Mouse (Mus musculus) gastrocnemius, postnatal 14 days (tissue): ENCODE measurements around the gene Nos3. TPM values are rescaled to one million over a fixed set of nuclear protein-coding genes. Genes with fewer than 3 reads are reported as not detected.

Experiments
- DNase-seq: peaks from one replicate; pipeline ENCODE4 v3.0.0; 2021; ENCODE audit warnings: mixed read lengths
- intact Hi-C: fragments of 180-260 bp; cut with DNase I; formaldehyde crosslinking; loops from one replicate; pipeline ENCODE4 v1.15.1; 2025; ENCODE audit warnings: low total_unique reads
- total RNA-seq, 2 experiments: library from RNA; stranded (reverse); gene quantifications; 2 replicates each; pipeline ENCODE4 v1.2.3; 2021

Gene Nos3
- total RNA-seq, 2 experiments from 2014 or later, result 8.6 to 10.6 TPM

DNA sequence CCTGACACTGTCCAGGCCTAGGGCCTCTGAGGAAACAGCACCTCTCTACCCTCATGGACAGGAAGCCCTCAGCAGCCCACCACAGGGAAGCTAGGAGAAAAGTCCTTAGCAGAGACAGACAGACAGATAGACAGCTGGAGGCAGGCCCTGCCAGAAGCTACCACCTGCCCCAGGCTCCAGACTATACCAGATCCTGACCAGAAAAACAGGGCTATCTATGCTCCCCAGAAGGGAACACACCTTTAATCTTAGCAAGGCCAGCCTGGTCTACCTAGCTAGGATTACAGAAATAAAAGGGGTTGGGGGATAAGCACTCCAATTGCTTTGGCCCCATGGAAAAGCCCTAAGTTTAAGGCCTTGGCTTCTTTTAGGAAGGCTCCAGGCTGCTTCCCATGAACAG lies 21.2 kb upstream of the Nos3 start:
- no peak for DNase-seq
- intact Hi-C loops, result no loop called here

DNA sequence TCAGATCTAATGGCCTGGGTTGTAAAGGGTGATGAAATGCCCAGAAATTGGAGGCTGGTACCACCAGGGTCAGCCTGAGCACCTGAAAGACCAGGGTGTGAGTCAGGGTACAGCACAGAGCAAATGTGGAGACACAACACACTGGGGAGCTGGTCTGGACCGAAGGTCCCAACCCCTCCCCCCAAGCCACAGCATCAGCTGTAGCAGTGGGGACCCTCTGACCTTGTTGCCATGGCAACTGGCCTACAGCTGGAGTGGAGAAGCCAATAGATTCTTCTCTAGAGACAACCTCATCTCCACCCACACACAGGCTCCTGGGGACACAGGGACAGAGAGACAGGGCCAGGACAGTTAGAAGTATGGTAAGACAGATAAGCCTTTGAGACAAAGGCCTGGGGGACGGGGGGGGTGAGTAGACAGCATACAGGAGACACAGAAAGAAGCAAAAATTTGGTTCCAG lies 20.6 kb upstream of the Nos3 start:
- intact Hi-C loops, result no loop called here
- DNase-seq, result no peak

DNA sequence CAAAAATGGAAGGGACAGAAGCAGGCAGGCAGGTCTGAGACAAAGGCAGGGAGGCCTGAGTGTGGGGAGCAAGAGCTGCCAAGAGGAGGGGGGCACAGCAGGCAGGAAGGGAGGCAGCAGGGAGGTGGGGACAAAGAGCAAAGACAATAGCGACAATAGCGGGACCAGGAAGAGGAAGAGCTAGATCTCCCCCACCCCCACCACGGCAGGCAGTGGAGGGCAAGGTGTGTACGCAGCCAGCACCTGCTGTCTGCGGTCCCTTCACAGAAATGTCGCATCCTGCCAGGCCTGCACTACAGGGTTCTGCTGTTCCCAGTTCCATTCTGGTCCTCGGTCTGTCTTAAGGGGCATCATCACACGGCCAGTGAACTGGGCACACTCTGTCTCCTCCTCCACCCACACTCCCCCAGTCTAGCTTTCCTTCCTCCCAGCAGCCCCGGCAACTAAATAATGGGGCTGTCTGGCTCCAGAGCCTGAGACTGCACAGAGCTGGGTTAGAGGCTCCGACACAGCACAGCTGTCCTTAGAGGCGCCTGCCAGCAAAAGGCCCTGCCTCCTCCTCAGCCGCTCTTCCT lies 20.0 kb upstream of the Nos3 start:
- no peak for DNase-seq
- intact Hi-C loops, result no loop called here

DNA sequence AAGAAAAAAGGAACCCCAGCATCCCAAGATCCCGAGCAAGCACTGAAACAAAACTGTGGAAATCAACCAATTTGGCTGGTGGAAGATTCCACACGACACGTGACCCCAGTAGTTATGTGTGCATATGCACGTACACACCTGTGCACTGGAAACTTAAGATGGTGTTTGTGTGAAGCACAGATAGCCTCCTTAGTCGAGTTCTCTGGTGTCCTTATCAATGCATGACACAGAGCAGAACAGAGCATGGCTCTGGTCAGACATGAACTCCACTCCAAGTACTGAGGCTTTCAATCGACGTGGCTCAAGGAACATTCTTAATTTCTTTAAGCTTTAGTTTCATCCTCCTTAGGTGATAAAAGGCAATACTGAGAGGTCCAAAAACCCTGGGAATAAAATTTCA lies 18.3 kb upstream of the Nos3 start:
- no peak for DNase-seq
- intact Hi-C loops, result no loop called here

DNA sequence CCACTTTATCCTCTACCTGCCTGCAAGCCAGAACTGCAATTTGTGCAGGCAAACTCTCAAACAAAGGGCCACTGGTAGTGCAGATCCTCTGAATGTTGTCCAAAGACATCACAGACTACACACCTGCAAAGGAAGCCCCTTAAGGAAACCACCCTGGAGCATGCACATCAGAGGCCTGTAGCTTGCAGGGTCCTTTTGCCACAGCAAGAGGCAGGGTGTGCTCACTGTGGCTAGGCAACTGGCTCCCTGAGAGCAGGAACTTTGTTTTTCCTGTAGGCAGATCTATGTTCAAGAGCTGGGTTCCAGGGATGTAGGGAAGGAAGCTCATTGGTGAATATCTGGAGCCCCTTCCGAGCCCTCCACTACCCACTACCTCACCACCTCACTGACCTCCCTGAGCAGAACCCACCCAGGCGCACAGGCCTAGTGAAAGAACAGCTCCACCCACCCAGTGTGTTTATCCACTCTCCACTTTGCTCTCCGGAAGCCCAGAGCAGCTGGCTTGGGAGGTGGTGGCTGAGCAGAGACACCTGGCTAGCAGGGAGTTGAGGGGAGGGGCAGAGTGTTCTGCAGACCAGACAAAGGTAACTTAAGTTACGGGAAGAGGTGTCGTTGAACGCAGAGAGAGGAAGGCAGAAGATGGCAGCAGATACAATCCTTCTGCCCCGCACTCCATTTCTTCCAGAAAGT lies 17.3 kb upstream of the Nos3 start:
- DNase-seq, result no peak
- intact Hi-C loops, result no loop called here

DNA sequence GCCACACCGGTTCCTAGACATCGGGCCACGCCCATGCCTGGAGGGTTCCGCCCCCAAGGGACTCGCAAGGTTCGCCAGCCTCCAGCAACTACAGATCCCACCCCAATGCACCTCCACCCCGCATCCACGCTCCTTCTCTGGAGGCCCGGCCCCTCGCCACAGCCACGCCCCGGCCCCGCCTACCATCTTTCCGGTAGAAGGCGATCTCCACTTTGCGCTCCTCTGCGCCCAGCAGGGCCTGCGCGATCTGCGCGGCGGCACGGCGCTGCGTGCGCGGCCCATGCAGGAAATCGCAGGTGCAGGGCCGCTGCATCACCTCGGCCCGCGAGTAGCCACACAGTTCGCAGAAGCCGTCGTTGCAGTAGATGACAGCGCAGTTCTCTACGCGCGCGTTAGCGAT lies 16.5 kb upstream of the Nos3 start:
- peak; percentile 56 for DNase-seq
- intact Hi-C loops, result no loop called here

DNA sequence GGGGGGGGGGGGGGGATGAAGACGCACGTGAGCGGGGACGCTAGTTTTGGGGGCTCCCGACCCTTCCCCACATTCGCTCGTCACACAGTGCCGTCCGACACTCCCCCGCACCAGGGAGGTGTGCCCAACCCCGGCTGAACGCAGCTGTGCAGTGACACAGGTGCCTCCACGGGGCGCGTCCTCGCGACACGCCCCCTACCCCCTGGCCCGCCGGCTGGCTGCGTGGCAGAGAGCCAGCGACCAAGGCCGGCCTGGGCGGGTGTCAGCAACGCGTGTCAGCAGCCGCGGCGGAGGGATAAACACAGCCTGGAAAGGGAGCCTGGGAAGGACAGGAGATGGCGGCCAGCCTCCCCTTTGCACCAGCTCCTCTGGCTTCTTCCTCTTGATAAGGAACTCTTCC lies 16.1 kb upstream of the Nos3 start:
- intact Hi-C loops, result no loop called here
- DNase-seq, result no peak

DNA sequence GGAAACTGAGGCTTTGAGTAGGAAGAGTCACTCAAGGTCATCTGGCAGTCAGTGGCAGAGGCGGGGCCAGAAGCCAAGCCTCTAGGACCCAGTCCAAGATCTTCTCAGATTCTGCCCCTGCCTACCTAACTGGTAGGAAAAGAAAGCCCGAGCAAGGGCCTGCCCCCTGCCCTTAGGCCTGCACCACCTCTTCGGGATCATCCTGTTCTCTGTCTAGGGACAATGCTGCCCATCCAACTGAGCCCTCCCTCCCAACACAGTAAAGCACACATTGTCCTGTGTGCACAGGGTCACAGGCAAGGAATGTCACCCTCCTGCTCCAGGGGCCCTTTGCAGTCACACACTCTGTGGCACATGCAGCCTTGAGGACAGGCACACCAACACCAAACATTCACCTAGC lies 14.5 kb upstream of the Nos3 start:
- no peak for DNase-seq
- intact Hi-C loops, result no loop called here

DNA sequence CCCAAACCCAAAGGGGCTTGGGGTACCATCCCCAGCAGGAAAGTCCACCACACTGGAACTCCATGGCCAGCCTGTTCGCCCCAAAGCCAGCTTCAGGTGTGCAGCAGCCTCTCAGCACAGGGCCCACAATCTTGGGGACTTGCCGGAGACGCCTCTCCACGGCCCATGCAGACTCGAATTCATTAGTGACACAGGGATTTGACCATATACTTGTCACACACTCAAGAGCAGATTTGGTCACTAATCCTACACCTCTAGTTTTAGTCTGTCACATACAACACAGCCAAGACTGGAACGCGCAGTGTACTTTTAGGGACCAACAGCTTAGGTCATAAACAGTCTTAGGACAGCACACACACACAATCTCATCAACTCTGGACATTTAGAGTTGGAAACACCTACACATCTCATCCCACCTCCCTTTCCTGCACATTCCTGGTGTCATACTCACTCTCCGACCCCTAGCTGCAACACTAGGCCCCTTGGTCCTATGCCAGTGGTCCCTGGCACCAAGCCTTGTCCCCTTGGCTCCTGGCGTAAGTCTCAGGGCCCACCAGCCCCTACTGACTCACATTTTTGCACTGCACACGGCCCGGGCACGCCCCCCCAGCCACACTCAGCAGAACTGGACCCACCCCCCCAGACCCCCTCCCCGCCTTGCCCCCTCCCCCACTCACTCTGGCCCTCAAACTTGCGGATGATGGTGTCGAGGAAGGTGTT lies 13.9 kb upstream of the Nos3 start:
- DNase-seq, result no peak
- intact Hi-C loops, result no loop called here

DNA sequence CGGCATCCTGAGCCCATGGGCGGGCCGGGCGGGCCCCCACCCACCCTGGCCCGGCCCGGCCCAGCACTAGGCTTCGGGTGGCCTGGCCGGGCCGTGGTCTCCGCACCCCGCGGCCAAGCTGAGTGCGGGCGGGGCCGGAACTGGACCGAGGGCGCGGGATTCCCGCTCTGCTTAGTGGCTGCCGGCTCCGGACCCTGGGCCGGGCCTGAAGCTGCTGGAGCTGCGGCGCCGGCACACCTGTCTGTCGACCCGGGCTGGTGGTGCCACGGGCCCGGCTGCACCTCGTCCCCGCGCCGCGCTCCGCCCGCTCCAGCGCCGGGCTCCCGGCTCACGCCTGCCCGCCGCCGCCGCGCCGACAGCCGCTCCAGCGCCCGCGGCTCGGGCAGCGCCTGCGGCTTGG lies 13.3 kb upstream of the Nos3 start, which contains the start of gene Kcnh2:
TSS of gene Kcnh2 (minus strand) at position 327 of the 400 bp plus-strand sequence.
- intact Hi-C loops, result no loop called here
- DNase-seq, result no peak

DNA sequence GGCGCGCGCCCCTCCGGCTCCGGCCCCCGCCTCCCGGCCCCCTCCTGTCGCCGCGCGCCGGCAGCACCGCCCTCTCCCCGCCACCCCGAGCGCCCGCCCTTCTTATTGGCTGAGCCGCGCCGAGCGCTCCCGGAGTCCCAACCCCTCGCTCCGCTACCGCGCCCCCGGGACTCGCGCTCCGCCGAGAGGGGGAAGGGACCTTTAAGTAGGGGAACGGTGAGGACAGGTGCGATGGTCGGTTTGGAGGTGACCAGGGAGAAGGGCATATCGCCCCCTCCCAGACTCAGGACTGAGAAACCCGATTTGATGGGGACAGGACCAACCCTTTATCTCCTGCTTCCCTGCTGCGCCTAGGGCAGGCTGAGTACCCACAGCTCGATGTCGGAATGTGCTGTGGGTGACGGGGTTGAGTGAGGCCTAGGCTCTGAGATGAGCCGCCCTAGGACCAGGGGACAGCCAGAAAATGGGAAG lies 12.9 kb upstream of the Nos3 start:
- peak; percentile 82 for DNase-seq
- intact Hi-C loops, result no loop called here

DNA sequence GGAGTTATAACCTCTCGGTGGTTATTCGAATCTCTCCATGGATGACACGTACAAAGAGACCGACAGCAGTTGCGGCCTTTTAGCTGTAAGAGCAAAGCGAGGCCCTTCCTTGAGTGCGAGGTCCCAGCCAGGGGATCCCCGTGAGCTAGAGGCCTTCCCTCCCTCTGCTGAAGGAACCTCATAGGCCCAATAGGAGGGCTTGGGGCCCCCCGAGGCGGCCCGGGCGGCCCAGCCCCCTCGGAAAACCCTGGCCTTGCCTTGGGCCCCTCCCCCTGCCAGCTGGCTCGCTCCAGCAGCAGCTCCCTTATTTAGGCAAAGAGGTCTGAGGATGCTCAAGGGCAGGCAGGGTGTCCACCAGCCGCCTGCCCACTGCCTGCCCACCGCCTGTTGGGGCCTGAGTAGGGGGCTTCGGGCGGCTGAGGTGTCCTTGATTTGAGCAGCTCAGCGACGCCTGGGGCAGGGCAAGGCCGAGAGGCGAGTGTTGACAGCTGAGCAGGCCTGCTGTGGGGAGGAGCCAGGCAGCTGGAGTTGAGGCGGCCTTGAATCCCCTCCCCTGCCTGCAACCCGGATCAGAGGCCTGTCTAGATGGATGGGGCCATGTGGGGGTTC lies 12.3 kb upstream of the Nos3 start:
- peak; percentile 48 for DNase-seq
- intact Hi-C loops, result no loop called here

DNA sequence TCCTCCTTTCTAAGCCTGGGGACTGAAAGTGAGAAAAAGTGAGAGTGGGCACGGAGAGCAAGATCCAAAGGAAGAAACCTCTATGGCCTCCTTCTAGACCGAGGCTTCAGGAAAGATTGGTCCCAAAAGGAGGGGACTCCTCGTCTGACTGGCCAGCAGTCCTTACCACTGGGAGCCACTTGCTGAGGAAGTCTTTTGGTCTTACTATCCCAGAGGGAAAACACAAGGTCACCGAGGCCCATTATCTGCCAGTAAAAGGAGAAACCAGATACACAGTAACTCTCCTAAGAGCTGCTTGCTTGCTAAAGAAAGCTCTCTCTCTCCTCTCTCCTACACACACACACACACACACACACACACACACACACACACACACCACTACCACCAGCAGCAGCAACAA lies 11.3 kb upstream of the Nos3 start:
- intact Hi-C loops, result no loop called here

DNA sequence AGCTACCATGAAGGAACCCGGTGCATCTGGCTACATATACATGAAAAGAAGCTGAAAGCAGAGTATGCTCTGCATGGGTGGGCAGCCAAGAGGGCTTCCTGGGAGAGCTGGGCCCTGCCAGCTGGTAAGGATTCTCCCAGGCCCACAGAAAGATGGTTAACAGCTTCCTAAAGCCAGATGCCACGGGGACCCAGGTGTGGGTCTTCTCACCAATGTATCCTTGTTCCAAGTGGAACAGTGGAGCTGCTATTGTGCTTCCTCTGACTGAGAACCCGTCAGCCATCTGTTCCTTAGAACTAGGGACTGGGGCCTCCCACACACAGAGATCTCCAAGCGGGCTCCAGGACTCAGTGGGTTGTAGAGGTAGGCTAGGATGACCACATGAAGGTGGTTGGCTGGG lies 7.8 kb upstream of the Nos3 start:
- no peak for DNase-seq
- intact Hi-C loops, result loop anchor here (5.0 kb wide), 1 partner anchor 89 kb away; no protein-coding TSS in a partner anchor

More for the DNA sequence above, 11.3 kb upstream of the Nos3 start:
- DNase-seq, result no peak

DNA sequence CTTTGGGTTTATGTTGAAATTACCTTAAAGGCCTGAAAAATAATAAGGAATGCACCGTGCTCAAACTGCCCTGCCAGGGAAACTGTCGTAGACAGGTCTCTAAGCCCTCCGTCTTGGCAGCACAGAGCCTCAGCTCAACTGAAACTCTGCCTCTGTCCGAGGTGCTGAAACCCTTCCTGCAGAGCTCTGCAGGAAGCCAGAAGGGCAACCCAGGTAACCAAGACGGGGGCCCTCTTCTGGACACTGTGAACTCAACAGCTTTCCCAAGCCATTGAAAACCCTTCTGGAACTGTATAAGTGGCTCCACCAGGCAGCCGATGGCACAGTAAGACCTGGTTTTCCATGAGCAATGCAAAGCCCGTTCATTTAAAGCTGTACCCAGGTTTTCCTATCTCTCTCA lies 7.1 kb upstream of the Nos3 start:
- peak; percentile 78 for DNase-seq
- intact Hi-C loops, result loop anchor here (5.0 kb wide), 1 partner anchor 90 kb away; no protein-coding TSS in a partner anchor

DNA sequence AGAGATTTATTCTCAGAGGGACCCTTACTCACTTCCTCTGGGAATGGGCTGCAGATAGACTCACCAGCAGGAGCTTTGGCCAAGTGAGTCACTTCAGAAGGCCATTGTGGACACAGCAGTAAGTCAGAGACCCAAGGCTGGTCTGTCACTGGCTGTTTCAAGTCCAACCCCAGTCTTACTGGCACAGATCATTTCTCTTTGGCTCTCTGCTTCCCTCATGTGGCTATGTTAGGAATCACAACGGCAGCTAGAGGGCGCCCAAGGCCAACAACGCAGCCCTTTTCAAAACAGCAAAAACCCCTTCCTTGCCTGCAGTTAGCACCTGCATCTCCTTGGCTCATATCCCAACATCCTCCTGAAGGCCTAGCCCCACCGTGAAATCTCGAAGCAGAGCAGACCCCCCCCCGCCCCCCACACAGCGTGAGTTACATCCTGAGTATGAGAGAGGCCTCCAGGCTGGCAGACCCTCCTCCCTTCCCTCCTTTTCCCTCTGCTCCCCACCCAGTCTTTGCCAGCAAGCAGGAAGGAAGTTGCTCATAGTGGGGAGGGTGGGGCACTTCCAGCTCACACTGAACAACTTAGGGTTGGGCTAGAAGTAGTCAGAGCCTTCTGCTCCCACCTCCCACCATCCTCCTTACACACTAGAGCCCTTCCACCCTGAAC lies 3.7 kb upstream of the Nos3 start:
- intact Hi-C loops, result no loop called here
- DNase-seq, result peak; percentile 74

DNA sequence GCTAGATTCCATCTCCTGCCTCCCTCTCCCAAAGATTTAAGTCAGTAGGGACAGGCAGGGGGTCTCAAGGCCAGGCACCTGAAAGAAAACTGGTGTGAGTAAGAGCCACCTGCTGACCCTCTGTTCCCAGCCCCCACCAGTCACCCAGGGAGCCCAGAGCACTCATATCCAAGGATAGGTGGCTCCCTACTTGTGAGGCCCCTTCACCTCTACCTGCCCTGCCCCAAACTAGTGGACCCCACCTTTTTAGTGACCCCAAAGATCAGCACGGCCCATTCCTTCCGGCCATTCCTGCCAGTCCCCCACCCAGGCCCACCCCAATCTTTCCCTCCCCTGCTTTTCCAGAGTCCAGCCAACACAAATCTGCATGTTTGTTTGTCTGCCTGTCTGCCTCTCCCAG lies 1.1 kb upstream of the Nos3 start:
- no peak for DNase-seq
- intact Hi-C loops, result no loop called here

DNA sequence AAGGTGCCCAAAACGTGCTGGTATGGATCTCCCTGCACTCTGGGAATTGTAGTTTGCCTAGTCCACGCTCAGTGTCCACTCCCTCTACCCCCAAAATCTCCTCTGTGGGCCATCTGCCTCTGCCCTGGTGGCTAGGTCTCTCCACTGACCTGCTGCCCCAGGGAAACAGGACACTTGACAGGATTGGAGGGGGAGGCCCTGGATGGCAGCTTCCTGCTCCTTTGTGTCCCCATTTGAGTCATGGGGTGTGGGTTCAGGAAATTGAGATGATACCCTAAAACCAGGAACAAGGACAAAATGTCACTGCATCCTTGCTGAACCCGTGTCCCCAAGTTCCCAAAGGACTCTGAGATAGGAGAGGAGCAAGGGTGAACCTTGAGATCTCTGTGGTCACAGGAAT lies 549 bp upstream of the Nos3 start:
- no peak for DNase-seq
- intact Hi-C loops, result no loop called here

DNA sequence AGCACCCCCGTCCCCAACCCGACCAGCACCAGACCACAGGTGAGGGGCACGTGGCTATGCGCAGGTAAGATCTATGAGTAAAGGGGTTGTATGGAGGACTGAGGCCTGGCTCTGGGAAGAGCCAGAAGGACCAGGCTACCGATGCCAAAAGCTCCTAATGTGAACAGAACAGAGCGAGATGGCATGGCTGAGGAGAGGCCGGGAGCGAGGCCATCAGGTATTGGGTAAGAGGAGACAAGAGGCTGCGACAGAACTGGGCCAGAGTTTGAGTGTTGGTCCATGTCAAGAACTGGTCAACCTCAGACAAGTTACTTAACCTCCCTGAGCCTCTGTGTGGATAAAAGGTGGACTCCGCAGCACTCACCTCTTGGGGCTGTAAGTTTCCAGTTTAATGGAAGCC lies 353 bp downstream of the Nos3 start:
- no peak for DNase-seq
- intact Hi-C loops, result no loop called here

DNA sequence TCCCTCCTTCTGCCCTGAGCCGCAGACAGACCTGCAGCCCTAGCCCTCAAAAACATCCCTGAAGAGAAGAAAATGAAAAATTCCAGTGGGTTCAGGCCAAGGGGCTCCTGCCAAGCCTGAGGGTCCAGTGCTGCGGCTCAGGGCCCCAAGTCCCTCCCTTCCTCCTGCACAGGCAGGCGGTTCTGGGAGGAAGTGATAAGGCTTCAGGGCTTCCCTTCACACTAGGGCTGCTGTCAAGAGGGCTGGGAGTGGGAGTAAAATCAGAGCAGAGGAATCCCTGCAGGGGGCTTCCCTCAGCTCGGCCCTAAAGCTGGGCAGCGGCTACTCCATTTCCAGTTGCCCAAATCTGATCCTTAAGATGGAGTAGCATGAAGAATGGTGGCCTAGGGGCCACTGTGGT lies 918 bp downstream of the Nos3 start:
- no peak for DNase-seq

More for the DNA sequence above, 918 bp downstream of the Nos3 start:
- intact Hi-C loops, result no loop called here
